Mouse (Mus musculus) hindlimb bud, embryonic 11.5 days (tissue): ENCODE data around the gene C530008M17Rik.

ENCODE experiments used
- DNase-seq: peaks from one replicate; pipeline ENCODE4 v3.0.0-alpha.2; 2012; ENCODE audit warnings: low read depth, low spot score; ENCODE audit errors: extremely low spot score

The C530008M17Rik gene

DNA sequence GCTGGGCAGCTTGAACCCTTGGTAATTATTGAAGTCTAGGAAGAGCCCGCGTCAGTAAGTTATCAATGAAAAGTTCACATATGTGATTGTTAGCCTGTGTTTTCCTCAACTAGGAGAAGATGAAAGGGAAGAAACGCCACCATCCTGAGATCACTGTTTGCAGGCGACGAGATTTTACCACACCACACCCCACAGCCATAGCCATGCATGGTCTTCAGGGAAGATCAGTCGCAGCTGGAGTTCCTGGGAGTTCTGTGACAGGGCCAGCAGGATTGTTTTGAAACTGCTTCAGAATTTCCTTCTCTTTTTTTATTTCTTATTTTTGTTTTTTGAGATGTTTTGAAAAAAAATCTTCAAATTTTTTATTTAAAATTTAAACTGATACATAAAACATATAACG, 8.6 kb downstream of the C530008M17Rik start:
- no peak for DNase-seq

DNA sequence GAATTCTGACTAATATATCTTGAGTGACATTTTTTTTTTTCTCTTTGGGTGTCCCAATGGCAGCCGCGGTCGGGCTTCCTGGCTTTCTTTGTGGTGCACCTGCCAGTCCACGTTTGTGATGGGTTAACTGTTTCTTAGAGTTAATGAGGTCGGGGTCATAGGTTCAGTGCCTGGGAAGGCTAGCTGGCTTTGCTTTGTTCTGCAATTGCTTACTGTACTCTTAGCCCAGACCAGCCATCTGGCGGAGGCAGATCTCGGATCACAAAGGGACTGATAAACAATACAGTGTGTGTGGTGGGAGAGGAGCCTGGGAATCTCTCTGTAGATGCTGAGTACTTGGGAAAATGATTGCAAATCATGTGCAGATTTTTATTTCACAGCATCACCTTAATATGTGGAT, 9.1 kb downstream of the C530008M17Rik start:
- DNase-seq, result no peak

DNA sequence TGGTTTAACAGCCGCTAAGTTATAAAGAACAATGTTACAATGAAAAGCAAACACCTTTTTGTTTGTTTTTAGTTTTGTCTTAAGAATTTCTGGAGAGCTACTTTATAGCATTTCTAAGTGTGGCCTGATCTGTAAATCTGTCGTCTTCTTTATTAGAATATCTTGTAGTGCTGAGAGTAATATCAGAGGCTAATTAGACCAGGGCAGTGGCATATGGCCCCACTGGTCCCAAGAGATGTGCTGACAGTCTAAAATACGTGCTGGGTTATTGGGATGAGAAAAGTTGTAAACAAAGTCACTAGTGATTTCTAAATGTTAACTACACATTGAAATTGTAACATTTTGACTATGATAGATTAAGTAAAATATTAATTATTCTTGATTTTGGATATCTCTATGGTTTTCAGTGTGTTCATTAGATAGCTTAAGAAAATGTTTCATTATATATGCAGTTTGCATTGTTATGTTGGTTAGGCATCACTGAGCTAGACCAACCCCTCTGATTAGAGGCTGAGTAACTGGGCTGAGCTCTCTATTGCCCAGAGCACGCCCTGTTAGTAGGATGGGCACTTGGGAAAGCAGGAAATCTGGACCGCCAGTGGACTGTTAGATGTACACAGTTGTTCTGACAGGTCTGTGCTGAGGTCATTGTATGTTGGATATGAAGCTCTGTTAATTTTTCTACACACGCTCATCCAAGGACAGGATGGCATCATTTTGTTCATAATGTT, 9.9 kb downstream of the C530008M17Rik start:
- DNase-seq, result no peak

DNA sequence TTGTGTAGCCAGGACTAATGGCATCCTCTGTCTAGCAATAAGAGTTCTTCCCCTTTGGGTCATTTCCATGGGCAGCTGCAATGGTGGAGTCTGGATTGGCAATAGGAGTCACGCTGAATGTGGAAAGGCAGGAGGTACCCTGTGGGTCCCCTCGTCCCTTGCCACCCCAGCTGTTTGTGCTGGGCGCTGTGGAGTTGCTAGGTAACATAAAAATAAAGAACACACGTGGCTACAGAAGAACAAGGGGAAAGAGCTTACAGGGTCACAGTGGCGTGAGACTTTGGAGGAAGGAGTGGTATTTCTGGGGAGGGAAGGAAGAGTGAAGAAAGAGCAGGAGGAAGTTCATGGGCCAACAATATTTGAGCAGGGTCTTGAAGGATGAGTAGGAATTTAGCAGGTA, 11.8 kb downstream of the C530008M17Rik start:
- no peak for DNase-seq

- no peak for DNase-seq
These were observed 12.2 kb downstream of the C530008M17Rik start for GRCm38 (mm10) chr5:76668547-76668946.

GRCm38 (mm10) chr5:76670183-76670582, 13.9 kb downstream of the C530008M17Rik start:
- DNase-seq, result no peak

- no peak for DNase-seq
These were observed 17.8 kb downstream of the C530008M17Rik start for GRCm38 (mm10) chr5:76674022-76674653.

DNA sequence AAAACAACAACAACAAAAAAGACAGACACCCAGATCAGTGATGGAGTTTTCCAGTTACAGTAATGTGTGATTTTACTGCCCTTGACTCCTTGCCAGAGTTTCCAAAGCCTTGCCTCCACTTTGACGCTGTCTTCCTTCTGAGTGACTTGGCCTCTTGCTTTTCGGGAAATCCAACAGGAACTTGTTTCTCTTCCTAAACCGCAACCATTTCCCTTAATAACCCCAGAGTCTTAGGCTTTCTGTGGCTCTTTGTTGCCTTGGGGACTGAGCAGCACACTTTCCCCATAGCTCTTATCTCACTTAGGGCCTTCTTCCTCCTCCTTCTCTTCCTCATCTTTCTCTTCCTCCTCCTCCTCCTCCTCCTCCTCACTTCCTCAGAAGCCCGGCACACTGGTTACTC, 19.1 kb downstream of the C530008M17Rik start:
- DNase-seq, result no peak

DNA sequence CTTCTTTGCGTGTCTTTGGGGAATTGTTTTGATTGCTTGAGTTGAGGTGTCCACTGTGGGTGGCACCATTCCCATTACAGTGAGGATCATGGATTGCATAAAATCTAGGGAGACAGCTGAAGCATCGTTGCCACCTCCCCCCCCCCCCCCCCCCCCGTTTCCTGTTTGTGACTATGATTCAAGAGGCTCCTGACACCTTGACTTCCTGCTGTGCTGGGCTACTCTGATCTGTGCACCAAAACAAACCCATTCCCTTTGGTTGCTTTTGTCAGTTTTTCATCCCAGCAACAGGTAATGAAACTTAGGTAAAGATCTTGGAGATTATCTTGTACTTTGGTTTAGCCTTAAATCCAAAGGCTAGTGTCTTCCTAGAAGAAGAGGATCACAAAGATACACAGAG, 24.6 kb downstream of the C530008M17Rik start:
- DNase-seq, result no peak

GRCm38 (mm10) chr5:76681895-76682656, 25.8 kb downstream of the C530008M17Rik start:
- no peak for DNase-seq

DNA sequence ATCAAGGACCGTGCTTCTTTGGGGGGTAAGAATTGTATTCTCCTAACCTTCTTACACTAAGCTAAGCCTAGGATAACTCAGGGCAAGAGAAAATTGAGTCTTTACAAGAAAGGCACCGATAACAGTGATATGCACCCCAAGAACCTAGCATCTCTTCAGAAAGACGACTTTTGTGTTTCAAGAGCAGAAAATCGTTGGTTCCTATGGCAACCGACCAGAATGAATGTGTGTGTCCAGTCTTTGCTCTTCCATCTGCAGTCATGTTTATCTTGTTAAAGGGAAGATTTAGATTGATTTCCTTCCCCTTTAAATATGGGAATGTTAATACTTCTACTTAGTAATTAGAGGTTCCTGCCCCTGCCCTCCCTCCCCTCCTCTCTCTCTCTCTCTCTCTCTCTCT, 27.1 kb downstream of the C530008M17Rik start:
- DNase-seq, result no peak

- DNase-seq, result no peak
These were observed 28.6 kb downstream of the C530008M17Rik start for GRCm38 (mm10) chr5:76684658-76685605.

- DNase-seq, result no peak
These were observed 31.8 kb downstream of the C530008M17Rik start for GRCm38 (mm10) chr5:76687961-76688600.

- no peak for DNase-seq
These were observed 32.3 kb downstream of the C530008M17Rik start for GRCm38 (mm10) chr5:76688643-76689042.

- no peak for DNase-seq
These were observed 33.9 kb downstream of the C530008M17Rik start for GRCm38 (mm10) chr5:76690177-76690593.

DNA sequence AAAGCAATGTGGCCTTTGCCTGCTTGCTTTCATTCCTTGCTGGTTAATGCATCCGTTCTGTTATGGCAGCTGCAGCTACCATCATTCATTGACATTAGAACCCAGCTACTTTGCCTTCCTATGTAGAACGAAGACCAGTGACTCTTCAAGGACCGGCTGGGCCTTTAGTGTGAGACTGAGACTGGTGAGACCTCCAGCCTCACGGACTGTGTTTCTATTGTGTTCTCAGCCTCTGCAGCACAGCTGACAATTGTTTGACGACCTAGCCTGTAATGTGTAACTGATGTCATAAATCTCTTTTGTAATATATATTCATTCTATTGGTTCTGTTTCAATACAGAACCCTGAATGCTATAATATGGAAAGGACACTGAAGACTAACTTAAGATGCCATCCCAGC, 34.9 kb downstream of the C530008M17Rik start:
- DNase-seq, result no peak

- no peak for DNase-seq
These were observed 35.6 kb downstream of the C530008M17Rik start for GRCm38 (mm10) chr5:76691706-76692424.

DNA sequence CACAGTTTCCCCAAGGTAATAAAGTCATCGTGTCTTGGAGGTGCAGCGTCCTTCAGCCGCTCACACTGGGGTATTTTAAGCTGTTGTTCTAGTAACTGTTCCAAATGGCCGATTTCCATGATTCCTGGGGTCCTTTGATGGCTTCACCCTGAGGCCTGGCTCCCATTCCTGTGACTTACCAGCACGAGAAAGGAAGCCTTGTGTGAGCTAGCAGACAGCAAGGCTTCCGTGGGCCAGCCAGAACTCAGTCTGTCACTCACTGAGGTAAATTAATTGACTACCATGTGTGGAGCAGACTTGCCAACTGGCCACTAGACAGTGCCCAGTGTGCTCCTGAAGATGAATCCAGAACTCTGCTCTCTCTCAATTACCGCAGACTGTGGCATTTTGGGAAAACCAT, 41.2 kb downstream of the C530008M17Rik start:
- DNase-seq, result no peak

DNA sequence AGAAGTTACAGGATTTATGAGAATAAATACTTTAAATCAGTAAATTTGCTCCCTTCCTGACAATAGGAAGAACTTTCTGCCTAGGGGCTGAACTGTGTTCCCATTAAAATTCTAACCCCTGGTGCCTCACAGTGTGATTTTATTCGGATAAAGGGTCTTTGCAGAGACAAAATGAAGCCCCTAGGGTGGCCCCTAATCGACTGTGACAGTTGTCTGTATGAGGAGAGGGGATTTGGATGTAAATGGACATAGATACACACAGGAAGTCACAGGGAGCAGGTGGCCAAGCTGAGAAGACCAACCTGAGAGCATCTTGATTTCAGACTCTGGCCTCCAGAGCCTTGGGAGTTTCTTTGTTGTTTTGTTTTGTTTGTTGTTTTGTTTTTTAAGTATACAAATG, 41.9 kb downstream of the C530008M17Rik start:
- no peak for DNase-seq
